Mouse (Mus musculus) lung, postnatal 10 days (tissue): ENCODE results near the gene Jarid2.
A peak's percentile ranks its signal among the peaks of the same experiment; 100 is the strongest.
"Not testable (repeated sequence)": the region's sequence is repeated elsewhere in the genome, so short reads cannot be mapped to it uniquely, and the experiment has no call there.

Experiments used
- DNase-seq: peaks from one replicate; pipeline ENCODE4 v3.0.0; 2021

Jarid2 gene

DNA sequence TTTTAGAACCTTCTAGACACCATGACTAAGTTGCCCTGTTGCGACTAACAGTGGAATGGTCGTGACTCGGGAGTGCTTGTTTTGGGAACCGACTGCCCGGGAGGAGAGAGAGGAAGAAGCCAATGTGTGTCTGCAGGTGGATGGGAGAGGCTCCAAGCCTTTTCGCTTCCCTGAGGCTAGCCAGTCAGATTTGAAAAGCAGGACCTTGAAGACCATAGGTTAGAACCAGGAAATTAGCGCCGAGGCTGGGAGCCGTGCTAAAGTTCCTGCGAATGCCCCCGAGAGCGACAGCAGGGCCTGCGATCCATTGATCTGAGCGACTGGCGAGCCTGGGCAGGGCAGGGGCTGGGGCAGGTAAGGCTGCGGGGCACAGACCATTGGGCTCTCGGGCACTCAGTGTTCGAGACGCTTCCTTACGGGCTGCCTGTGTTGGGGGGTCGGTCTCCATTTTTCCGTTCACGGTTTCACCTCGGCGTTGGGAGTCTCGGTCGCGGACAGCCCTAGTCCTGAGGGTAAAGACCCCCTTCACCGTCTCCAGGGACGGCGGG, at the start of gene Jarid2:
Gene Jarid2, plus strand, starts transcription at position 51 of the 548 bp plus-strand sequence.
- DNase-seq = peak; percentile 47

DNA sequence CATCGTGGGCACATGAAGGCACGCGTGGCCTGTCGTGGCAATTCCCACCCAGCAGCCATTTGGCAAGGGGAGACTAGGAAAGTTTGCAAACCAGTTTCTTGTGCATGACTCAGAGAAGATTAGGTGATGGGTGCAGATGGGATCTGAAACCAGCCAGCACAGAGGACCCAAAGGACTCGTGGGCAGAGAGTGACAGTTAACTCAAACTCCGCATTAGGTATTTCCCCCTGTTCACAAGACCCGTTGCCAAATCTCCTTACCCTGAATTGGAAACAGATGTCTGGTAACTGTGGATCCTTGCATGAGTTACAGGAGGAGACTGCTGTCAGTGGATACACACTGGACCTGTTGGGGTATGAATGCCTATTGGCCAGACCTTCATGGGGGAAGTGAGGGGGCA, 48.2 kb upstream of the Jarid2 start:
- DNase-seq = no peak

GRCm38 (mm10) chr13:44688140-44688539, 41.1 kb upstream of the Jarid2 start:
- no peak for DNase-seq

GRCm38 (mm10) chr13:44697628-44698027, 31.6 kb upstream of the Jarid2 start:
- no peak for DNase-seq

DNA sequence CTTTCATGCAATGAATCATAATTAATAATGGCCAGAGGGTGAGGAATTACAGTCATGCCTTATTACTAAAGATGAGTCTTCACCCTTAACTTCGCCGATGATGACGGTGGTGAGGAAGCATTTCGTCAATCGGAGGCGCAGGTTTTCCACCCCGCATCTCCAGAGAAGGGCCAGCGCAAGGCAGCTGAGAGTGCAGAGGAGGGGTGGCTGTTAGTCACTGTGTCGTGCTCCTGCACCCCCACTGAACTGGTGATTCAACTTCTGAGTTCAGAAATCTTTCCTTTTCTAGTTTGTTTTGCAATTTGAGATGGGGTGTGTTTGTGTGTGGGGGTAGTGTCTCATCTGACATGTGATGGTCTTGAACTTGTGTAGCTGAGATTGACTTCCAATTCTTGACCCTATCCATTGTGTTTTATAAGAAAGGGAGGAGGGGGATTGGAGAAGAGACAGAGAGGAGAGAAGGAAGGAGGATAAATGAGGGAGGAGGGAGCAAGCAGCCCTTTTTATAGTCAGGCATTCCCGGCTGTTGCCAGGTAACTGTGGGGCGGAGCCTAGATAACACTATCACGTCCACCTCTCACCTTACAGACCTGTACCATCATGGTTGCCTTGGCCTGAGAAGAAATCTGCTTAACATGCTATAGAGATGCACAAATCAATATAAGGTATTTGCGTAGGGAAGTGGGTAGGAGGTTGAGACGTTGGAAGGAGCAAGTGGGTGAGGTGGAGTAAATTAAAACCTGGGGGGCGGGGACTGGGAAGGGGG, 25.1 kb upstream of the Jarid2 start:
- no peak for DNase-seq

DNA sequence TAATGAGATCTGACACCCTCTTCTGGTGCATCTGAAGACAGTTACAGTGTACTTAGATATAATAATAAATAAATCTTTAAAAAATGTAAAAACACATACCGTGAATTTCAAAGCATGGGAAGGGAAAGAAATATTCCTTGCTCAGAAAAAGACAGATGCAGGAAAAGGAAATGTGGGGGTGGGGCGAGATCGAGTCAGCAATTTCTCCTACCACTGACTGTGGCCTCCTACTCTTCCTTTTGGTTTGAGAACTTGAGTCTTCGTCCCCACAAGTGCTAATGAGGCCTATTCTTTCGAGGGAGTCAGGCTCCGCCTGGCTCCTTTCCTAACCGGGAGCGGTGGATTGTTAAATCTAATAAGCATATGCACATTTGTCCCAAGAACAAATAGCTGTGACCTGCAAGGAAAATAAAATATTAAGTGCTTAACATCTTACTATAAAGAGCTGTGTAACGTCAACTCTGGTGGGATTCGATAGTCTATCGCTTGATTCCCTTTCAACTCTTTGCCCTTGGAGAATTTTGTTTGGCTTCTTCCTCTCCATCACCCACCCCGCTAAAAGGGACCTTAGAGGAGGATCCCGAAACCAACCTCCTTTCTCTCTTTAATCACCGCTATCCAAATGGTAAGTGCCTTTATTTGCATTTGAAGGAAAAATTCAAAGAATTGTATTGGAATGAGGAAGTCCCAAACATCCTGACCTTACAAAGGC, 24.1 kb upstream of the Jarid2 start:
- no peak for DNase-seq

GRCm38 (mm10) chr13:44705743-44706044, 23.6 kb upstream of the Jarid2 start:
- DNase-seq = no peak

DNA sequence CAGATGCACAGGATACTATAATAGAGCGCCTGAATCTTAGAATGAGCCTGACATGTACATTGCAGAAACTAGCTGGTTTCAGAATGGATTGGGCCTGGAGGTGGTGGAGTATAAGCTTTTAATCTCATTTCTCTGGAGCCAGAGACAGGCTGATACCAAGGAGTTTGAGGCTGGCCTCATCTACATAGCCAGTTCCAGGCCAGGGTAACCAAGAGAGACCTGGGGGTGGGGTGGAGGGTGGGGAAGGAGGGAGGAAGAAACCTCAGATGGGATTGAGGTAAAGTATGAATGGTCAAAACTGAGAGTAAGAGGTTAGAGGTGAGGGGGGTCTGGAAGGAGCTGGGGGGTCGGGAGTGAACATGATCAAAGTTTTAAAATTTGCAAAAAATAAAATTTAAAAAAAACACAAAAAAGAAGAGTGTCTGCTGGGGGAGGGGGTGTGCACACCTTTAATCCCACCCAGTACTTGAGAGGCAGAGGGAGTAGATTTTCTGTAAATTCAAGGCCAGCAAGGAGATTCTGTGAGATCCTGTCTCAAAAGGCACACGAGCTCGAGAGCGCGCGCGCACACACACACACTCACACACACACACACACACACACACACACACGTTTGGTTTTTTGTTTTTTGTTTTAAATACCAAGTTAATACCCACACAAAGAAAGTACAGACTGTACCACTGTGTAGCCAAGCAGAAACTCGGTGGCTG, 22.9 kb upstream of the Jarid2 start:
- no peak for DNase-seq

DNA sequence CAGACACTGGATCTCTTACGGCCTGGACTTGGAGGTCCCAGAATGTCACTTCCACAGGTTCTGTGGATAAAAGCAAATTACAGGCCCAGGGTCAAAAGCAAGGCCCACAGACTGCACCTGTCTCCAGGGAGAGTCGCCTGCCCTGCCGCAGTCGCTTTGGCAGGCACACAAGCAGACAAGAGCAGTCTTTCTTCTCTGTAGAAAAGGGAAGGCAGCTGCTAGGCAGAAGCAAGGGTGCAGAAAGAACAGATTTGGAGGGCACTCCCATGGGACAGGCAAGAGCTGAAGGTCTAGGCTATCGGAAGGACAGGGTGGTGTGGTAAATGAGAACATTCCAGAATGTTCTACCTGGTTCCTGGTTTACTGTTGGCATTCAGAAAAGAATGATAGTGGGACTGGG, 22.1 kb upstream of the Jarid2 start:
- DNase-seq = no peak

DNA sequence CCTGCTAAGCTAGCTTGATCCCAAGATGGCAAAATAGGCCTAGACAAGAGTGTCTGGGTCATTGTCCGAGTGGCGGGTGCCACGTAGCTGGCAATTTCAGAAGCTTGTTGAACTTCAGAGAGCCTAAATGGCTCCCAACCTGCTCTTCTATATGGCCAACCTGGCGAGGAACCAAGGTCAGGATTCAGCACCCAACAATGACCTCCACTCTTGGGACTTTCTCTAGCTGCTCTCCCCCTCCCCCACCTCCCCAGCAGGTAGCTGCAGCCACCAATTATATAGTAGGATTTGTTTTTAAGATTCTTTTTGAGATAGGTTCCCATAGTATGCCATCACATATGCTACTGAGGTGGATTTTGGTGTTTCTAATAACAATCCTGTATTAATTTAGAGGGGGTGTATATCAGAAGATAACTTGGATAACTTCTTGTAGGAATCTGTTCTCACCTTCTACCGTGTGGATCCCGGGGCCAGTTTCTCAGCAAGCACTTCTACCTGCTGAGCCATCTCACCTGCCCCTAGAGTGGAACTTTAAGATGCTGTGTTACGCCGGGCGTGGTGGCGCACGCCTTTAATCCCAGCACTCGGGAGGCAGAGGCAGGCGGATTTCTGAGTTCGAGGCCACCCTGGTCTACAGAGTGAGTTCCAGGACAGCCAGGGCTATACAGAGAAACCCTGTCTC, 20.8 kb upstream of the Jarid2 start:
- no peak for DNase-seq

- DNase-seq = no peak
Observed at GRCm38 (mm10) chr13:44709747-44710480, 19.4 kb upstream of the Jarid2 start.

GRCm38 (mm10) chr13:44711062-44711461, 18.2 kb upstream of the Jarid2 start:
- no peak for DNase-seq

DNA sequence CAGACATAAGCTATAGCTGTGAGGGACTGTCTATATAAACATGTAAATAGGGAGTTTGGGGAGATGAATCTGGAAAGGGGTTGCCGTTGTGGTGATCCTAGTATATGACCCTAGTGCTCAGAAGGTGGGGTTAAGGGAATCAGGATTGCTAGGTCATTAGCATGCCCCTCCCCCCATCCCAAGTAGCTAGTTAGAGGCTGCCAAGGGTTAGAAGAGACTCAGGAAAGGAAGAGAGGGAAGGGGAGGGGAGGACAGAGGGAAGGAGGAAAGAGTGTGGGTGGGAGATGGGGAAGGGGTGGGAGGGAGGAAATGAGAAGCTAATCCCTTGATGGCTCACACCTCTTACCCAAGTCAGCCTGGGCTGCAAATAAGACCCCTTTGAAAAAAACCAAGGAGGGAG, 17.4 kb upstream of the Jarid2 start:
- no peak for DNase-seq

DNA sequence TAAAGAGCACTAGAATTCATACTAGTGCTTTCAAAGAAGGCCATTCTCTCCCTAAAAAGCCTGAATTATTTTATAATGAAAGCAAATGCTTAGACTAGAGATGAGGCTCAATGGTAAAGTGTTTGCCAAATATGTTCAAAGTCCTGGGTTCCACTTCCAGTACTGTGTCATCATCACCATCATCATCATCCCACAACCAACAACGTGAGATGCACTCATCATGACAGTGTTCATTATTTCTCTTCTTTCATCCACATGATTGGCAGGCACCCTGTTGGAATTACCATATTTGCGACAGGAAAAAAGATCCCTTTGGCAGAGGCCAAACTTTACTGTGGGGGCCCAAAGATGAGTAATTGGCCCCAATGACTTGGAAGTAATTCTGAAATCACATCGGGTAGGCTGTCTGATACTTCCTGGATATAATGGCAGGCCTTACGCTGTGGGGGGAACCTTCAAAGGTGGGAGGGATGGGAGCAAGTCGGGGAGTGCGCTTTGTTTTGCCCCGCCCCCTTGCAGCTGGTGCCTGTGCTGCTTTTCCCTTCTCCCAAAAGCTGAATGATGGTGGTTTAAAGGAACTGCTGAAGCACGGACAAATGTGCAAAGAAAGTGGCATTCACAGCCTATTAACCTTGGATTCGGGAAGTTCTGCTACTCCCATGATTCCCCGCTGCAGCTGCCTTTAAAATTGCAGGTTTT, 13.9 kb upstream of the Jarid2 start:
- no peak for DNase-seq

DNA sequence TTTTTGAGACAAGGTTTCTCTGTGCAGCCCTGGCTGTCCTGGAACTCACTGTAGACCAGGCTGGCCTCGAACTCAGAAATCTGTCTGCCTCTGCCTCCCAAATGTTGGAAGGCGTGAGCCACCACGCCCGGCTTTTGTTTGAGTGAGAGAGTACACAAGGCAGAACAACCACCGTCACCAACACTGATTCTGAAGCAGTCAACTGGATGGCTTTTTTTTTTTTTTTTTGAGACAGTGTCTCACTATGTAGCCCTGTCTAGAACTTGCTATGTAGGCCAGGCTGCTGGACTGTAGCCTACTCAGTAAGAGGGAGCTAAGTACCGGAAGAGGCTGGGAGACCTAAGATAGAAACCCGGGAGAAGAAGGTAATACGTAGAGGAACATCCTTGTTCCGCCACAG, 11.4 kb upstream of the Jarid2 start:
- DNase-seq = no peak

DNA sequence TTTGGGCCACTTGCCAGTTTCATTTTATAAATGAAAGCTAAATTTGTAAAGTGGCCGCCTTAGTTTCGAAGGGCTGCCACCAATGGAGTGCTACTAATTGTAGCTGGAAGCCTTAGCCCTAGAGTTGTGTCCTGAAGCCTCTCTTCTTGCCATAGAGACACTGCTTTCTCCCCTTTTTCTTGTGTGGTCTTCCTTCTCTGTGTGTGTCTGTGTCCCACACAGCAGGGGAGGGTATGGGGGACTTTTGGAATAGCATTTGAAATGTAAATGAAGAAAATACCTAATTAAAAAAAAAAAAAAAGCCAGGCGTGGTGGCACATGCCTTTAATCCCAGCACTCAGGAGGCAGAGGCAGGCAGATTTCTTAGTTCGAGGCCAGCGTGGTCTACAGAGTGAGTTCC, 10.8 kb upstream of the Jarid2 start:
- not testable (repeated sequence) for DNase-seq

DNA sequence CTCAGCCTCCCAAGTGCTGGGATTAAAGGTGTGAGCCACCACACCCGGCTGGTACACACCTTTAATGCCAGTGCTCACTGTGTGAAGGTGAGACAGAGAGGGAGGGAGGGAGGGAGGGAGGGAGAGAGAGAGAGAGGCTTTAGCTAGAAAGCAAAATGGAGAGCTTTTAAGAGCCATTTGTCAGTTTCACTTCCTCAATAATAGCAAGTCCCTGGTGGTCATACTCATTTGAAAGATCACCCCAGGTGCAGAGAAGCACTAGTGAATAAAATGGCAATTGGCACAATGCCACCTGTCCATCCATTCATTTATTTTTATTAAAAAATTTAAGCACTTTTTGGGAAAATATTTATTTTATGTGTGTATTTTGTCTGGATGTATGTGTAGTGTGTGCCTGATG, 9.2 kb upstream of the Jarid2 start:
- no peak for DNase-seq

DNA sequence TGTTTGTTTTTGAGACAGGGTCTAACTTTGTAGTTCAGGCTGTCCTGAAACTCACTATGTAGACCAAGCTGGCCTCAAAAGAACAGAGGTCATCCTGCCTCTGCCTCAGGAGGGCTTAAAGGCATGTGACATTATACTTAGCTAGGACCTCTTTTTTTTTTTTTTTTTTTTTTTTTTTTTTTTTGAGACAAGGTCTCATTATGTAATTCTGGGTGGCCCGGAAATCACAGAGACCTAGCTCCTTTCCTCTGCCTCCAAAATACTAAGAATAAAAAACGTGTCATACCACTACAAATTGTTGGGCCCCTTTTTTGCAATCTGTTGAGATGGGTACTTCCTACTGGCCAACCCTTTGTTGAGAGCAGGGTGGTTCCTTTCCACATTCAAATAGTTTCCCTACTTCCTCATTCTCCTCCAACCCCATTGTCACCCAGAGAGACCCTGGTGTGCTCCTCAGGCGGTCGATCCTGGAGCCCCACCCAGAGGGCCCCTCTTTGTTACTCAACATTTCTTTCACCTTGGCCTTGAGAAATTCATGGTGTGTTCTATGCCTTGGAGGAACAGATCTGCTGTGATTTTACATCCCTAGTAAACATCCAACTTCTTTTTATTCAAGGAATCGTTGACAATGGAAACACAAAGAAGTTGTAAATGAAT, 7.3 kb upstream of the Jarid2 start:
- no peak for DNase-seq

DNA sequence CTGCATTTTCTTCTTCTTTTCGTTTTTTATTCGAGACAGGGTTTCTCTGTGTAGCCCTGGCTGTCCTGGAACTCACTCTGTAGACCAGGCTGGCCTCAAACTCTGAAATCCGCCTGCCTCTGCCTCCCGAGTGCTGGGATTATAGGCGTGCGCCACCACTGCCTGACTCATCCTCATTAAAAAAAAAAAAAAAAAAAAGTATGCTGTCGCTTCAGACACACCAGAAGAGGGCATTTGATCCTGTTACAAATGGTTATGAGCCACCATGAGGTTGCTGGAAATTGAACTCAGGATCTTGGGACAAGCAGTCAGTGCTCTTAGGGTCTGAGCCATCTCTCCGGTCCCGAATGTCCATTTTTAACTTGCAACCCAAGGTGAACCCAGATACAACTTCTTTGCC, 5.8 kb upstream of the Jarid2 start:
- DNase-seq = not testable (repeated sequence)

DNA sequence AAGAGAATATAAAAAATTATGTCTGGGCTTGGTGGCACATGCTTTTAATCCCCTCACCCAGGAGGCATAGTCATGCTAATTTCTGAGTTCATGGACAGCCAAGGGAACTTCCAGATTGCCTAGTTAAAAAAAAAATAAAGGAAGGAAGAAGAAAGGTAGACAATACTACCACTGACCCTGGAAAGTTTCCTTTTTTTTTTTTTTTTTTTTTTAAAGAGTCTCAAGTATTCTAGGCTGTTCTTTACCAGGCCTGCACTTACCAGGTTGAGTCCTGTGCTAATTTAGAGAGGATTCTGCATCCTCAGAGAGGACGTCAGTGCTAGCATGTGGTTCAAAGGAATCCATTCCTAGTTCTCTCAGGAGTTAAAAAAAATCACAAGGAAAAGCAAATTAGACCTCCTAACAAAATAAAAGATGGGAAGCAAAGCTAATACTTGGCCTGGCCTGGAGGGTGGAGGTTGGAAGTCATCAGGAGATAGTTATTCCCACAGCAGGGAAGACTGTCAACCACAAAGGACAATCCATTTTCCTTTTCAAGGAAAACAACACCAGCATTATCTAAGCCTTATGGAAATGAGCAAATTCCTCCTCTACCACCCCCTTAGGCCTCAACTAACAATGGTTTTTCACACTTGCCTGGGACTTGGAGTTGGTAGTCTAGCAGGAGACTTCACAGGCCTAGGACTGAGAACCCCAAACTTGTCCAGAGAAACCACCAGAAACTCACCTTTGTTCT, 961 bp upstream of the Jarid2 start:
- no peak for DNase-seq
